Mouse (Mus musculus): ENCODE measurements around the gene Elmo2.

DNA sequence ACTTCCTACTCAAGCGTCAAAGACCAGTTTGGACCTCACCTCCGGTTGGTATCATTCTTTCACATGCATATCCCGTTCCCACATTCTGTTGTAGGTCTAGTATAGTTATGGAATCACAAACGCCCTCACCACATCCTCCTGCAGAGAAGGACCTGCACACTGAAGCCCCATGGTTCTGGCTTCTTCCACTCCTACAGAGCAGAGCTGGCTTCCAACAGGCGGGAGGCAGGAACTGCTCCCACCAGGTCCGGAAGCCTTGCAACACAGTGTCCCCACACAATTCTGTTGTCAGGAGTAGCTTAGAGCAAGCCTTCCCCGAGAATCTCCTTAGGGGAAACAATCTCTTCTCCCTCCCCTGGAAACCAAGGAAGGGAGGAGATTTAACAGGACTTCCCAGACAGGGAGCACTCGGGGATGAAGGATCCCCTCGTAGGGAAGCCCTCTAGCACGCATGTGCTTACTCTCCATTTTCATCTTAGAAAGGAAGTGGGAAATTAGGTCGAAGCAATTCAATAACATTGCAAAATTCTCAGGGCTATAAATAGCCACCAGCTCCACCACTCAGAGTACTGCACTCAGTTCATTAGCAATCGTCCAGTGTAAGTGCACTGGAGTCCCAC, 5.6 kb downstream of the Elmo2 start:
- TF ChIP-seq CTCF (IDR thresholded peaks at IDR 0.05; ENCODE audit: extremely low read depth, insufficient read depth, low read length) (no peak), POLR2A (IDR thresholded peaks at IDR 0.05; ENCODE audit: extremely low read depth, insufficient read depth, low read length) (no peak)

All from cortical plate, adult 2 months (tissue).